Mouse (Mus musculus) gastrocnemius, postnatal 36 days (tissue): Measurements from ENCODE around the gene Zswim3. TPM values are rescaled to one million over a fixed set of nuclear protein-coding genes. Genes with fewer than 3 reads are reported as not detected.

Experiments used
- total RNA-seq, 2 experiments: library from RNA; stranded (reverse); gene quantifications; 2 replicates each; pipeline ENCODE4 v1.2.3; 2021

The Zswim3 gene
- total RNA-seq, 2 experiments from 2014 or later = 1.2 TPM

Other genes with a start within 250 kb of the Zswim3 start
- gene Wfdc2, start 242.7 kb upstream of the Zswim3 start, total RNA-seq = under 1 TPM in 1 of 2 experiments, not detected in 1; 0.71 TPM
- gene Spint3, start 231.6 kb upstream of the Zswim3 start, total RNA-seq = not detected
- not detected for gene Wfdc6a, start 219.7 kb upstream of the Zswim3 start, total RNA-seq
- not detected for gene Eppin, start 211.5 kb upstream of the Zswim3 start, total RNA-seq
- not detected for gene Wfdc6b, start 191.6 kb upstream of the Zswim3 start, total RNA-seq
- gene Wfdc8, start 191.5 kb upstream of the Zswim3 start, total RNA-seq = not detected
- not detected for gene Wfdc16, start 166.3 kb upstream of the Zswim3 start, total RNA-seq
- not detected for gene Wfdc10, start 149.1 kb upstream of the Zswim3 start, total RNA-seq
- gene Wfdc9, start 148.5 kb upstream of the Zswim3 start, total RNA-seq = not detected
- not detected for gene Wfdc11, start 131.0 kb upstream of the Zswim3 start, total RNA-seq
- gene Wfdc13, start 120.0 kb upstream of the Zswim3 start, total RNA-seq = not detected
- gene Spint4, start 106.6 kb upstream of the Zswim3 start, total RNA-seq = not detected
- not detected for gene Spint5, start 89.8 kb upstream of the Zswim3 start, total RNA-seq
- gene Wfdc3, start 59.2 kb upstream of the Zswim3 start, total RNA-seq = not detected
- gene Dnttip1, start 59.1 kb upstream of the Zswim3 start, total RNA-seq = 10 to 100 TPM; 15.8 to 18.1 TPM
- 1 to 10 TPM; 1.0 to 1.4 TPM for gene Ube2c, start 35.2 kb upstream of the Zswim3 start, total RNA-seq
- gene Tnnc2, start 25.1 kb upstream of the Zswim3 start, total RNA-seq = over 10,000 TPM; 16,945 to 17,744 TPM
- gene Snx21, start 19.3 kb upstream of the Zswim3 start, total RNA-seq = 10 to 100 TPM; 18.1 to 20.8 TPM
- gene Acot8, start 216 bp upstream of the Zswim3 start, total RNA-seq = 1 to 10 TPM; 6.9 to 8.6 TPM
- 1 to 10 TPM; 3.0 to 4.6 TPM for gene Zswim1, start 17.6 kb downstream of the Zswim3 start, total RNA-seq
- gene Spata25, start 23.4 kb downstream of the Zswim3 start, total RNA-seq = under 1 TPM in 1 of 2 experiments, not detected in 1; 0.36 TPM
- gene Ctsa, start 27.8 kb downstream of the Zswim3 start, total RNA-seq = 10 to 100 TPM; 45.6 to 49.4 TPM
- gene Neurl2, start 28.4 kb downstream of the Zswim3 start, total RNA-seq = 10 to 100 TPM; 35.8 to 36.3 TPM
- gene Pltp, start 52.6 kb downstream of the Zswim3 start, total RNA-seq = 10 to 100 TPM; 15.3 to 15.7 TPM
- gene Pcif1, start 74.2 kb downstream of the Zswim3 start, total RNA-seq = 10 to 100 TPM; 23.8 to 26.9 TPM
- gene Zfp335, start 106.7 kb downstream of the Zswim3 start, total RNA-seq = 1 to 10 TPM; 8.8 to 9.3 TPM
- gene Mmp9, start 135.7 kb downstream of the Zswim3 start, total RNA-seq = under 1 TPM; 0.38 to 0.62 TPM
- gene Slc12a5, start 155.7 kb downstream of the Zswim3 start, total RNA-seq = under 1 TPM; 0.25 to 0.36 TPM
- gene Ncoa5, start 229.8 kb downstream of the Zswim3 start, total RNA-seq = 10 to 100 TPM; 10.3 to 11.7 TPM